Mouse (Mus musculus): ENCODE data around the gene Nupl1. TPM values are rescaled to one million over a fixed set of nuclear protein-coding genes. Genes with fewer than 3 reads are reported as not detected.

Gene Nupl1
- polyA plus RNA-seq, 1 experiment from 2014 or later, result not detected

- 86% methylated on average over 2 of the region's 2 CpGs for WGBS
- peaks cover 6% of the 10 kb centered on the region for H3K36me3 ChIP-seq
These were observed 69.9 kb downstream of the Nupl1 start for GRCm38 (mm10) chr14:60181306-60181705.

GRCm38 (mm10) chr14:60178571-60178955, 72.7 kb downstream of the Nupl1 start:
- ATAC-seq (ENCODE audit: extremely low read depth, insufficient number of reproducible peaks, low FRiP score, low TSS enrichment), result no peak
- WGBS, result 8% methylated on average over 2 of the region's 2 CpGs
- Histone ChIP-seq H3K9ac (peak overlapping the region; percentile 93), H3K27me3 (replicated peaks) (peaks cover 26% of the 10 kb centered on the region), H3K4me1 (peaks cover 49% of the 10 kb centered on the region), H3K4me3 (peak overlapping the region; percentile 85), H3K4me2 (peak overlapping the region; percentile 90), H3K36me3 (peaks cover 6% of the 10 kb centered on the region), H3K9me3 (no peaks in the 10 kb centered on the region), H3K27ac (replicated peaks) (no peak overlapping the region; the same call in 1 of the 2 replicates)

More at GRCm38 (mm10) chr14:60181306-60181705, 69.9 kb downstream of the Nupl1 start:
- ATAC-seq (ENCODE audit: extremely low read depth, insufficient number of reproducible peaks, low FRiP score, low TSS enrichment), result no peak
- H3K27me3 ChIP-seq (replicated peaks), result peaks cover 7% of the 10 kb centered on the region; the same call in 1 of the 2 replicates
- no peak overlapping the region for H3K4me2 ChIP-seq
- peaks cover 38% of the 10 kb centered on the region for H3K4me1 ChIP-seq
- H3K9ac ChIP-seq, result no peak overlapping the region
- H3K4me3 ChIP-seq, result no peak overlapping the region
- no peak overlapping the region for H3K27ac ChIP-seq (replicated peaks)
- no peaks in the 10 kb centered on the region for H3K9me3 ChIP-seq

- WGBS, result 13% methylated on average over 37 of the region's 37 CpGs
- H3K9me3 ChIP-seq, result no peaks in the 10 kb centered on the region
- H3K9ac ChIP-seq, result peak overlapping the region; percentile 93
- ATAC-seq (ENCODE audit: extremely low read depth, insufficient number of reproducible peaks, low FRiP score, low TSS enrichment), result no peak
- H3K4me3 ChIP-seq, result peak overlapping the region; percentile 85
- peaks cover 26% of the 10 kb centered on the region for H3K27me3 ChIP-seq (replicated peaks)
- peaks cover 6% of the 10 kb centered on the region for H3K36me3 ChIP-seq
- H3K27ac ChIP-seq (replicated peaks), result peak overlapping the region; percentile 83
- H3K4me2 ChIP-seq, result peak overlapping the region; percentile 90
- H3K4me1 ChIP-seq, result peaks cover 50% of the 10 kb centered on the region
These were observed 73.3 kb downstream of the Nupl1 start for GRCm38 (mm10) chr14:60177614-60178570.

- Histone ChIP-seq H3K27me3 (replicated peaks) (peaks cover 26% of the 10 kb centered on the region), H3K4me3 (peak overlapping the region; percentile 85), H3K4me1 (peaks cover 58% of the 10 kb centered on the region), H3K9me3 (no peaks in the 10 kb centered on the region), H3K9ac (peak overlapping the region; percentile 93), H3K27ac (replicated peaks) (peak overlapping the region; percentile 83), H3K36me3 (peaks cover 6% of the 10 kb centered on the region), H3K4me2 (peak overlapping the region; percentile 90)
- ATAC-seq (ENCODE audit: extremely low read depth, insufficient number of reproducible peaks, low FRiP score, low TSS enrichment), result peak; percentile 47; the same call in 1 of the 2 replicates
- under 1% methylated on average over 83 of the region's 84 CpGs for WGBS
These were observed 74.2 kb downstream of the Nupl1 start for GRCm38 (mm10) chr14:60176891-60177613.

DNA sequence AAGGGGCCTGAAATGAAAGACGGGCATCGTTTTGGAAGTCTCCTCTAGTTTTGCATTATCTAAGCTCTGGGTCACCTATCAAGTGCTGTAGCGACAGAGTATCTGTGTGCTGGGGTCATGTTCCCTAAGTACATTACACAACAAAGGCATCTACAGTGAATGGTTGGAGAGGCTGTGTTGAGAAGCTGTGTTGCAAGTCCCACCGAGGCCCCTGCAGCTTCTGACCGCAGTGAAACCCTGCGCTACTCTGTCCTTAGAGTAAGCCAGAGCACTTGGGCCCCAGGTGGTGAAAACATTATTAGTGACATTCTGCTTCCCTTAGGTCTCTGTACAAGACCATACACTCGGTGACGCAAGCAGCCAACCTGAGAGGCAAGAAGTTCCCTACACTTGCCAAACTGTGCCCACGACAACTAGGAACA, 74.8 kb downstream of the Nupl1 start:
- Histone ChIP-seq H3K36me3 (peaks cover 6% of the 10 kb centered on the region), H3K27ac (replicated peaks) (peak overlapping the region; percentile 83), H3K4me1 (peaks cover 64% of the 10 kb centered on the region), H3K9me3 (no peaks in the 10 kb centered on the region), H3K9ac (peak overlapping the region; percentile 93), H3K27me3 (replicated peaks) (peaks cover 26% of the 10 kb centered on the region), H3K4me2 (peak overlapping the region; percentile 90), H3K4me3 (peak overlapping the region; percentile 85)
- WGBS, result 26% methylated on average over 9 of the region's 9 CpGs
- ATAC-seq (ENCODE audit: extremely low read depth, insufficient number of reproducible peaks, low FRiP score, low TSS enrichment), result no peak

DNA sequence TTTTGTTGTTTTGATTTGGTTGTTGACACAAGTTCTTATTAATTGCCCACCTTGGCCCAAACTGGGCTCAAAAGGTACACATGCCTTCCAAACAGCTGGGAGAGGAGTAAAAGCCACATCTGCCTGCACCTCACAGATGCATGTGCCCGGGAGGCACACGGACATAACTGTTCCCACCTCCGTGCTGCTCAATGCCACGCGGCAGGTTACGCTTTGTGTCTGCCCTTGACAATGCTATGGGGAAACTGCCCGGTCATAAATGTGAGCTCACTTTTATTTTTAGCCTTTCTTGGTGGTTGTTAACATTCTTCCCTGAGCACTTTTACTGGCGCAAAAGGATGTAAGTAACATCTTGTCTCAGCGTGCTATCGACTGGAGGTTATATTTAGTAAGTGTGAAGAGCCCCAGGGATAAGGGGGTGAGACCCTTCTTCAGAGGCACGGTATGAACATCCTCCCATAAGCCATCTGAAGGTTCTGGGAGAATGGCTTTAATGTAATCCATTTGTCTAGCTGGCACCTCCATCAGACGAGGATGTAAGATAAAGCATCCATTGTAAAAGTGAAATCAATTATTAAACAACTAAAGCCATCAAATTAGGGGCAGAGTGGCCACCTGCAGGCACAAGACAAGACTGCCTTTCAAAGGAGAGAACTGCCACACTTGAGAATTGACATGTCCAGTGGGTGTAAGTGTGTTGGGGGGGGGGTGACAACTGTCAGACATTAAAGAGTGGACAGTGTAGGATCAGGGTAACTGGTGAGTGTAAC, 78.8 kb downstream of the Nupl1 start:
- Histone ChIP-seq H3K27me3 (replicated peaks) (peaks cover 26% of the 10 kb centered on the region), H3K4me2 (peak overlapping the region; percentile 40), H3K36me3 (no peaks in the 10 kb centered on the region), H3K4me3 (no peak overlapping the region), H3K9ac (peak overlapping the region; percentile 67), H3K4me1 (peaks cover 47% of the 10 kb centered on the region), H3K9me3 (no peaks in the 10 kb centered on the region), H3K27ac (replicated peaks) (peak overlapping the region; percentile 89)
- WGBS, result 24% methylated on average over 12 of the region's 12 CpGs
- no peak; the same call in 1 of the 2 replicates for ATAC-seq (ENCODE audit: extremely low read depth, insufficient number of reproducible peaks, low FRiP score, low TSS enrichment)

- Histone ChIP-seq H3K9me3 (no peaks in the 10 kb centered on the region), H3K36me3 (no peaks in the 10 kb centered on the region), H3K9ac (no peak overlapping the region), H3K27me3 (replicated peaks) (peaks cover 16% of the 10 kb centered on the region), H3K27ac (replicated peaks) (peak overlapping the region; percentile 89; the same call in 1 of the 2 replicates), H3K4me1 (peaks cover 38% of the 10 kb centered on the region), H3K4me3 (no peak overlapping the region), H3K4me2 (no peak overlapping the region)
- 77% methylated on average over 16 of the region's 16 CpGs for WGBS
- no peak for ATAC-seq (ENCODE audit: extremely low read depth, insufficient number of reproducible peaks, low FRiP score, low TSS enrichment)
These were observed 80.2 kb downstream of the Nupl1 start for GRCm38 (mm10) chr14:60170845-60171610.

- no peaks in the 10 kb centered on the region for H3K4me1 ChIP-seq
- no peak for ATAC-seq (ENCODE audit: extremely low read depth, insufficient number of reproducible peaks, low FRiP score, low TSS enrichment)
- no peak overlapping the region for H3K4me2 ChIP-seq
- H3K27ac ChIP-seq (replicated peaks), result no peak overlapping the region
- no peaks in the 10 kb centered on the region for H3K9me3 ChIP-seq
- WGBS, result 74% methylated on average over 3 of the region's 3 CpGs
- no peak overlapping the region for H3K9ac ChIP-seq
- no peaks in the 10 kb centered on the region for H3K27me3 ChIP-seq (replicated peaks)
- no peaks in the 10 kb centered on the region for H3K36me3 ChIP-seq
- H3K4me3 ChIP-seq, result no peak overlapping the region
These were observed 87.9 kb downstream of the Nupl1 start for GRCm38 (mm10) chr14:60163367-60163766.

GRCm38 (mm10) chr14:60152373-60152772, 98.9 kb downstream of the Nupl1 start:
- Histone ChIP-seq H3K4me1 (no peaks in the 10 kb centered on the region), H3K4me3 (no peak overlapping the region), H3K9me3 (no peaks in the 10 kb centered on the region), H3K4me2 (no peak overlapping the region), H3K27ac (replicated peaks) (no peak overlapping the region), H3K27me3 (replicated peaks) (no peaks in the 10 kb centered on the region), H3K9ac (no peak overlapping the region), H3K36me3 (no peaks in the 10 kb centered on the region)
- ATAC-seq (ENCODE audit: extremely low read depth, insufficient number of reproducible peaks, low FRiP score, low TSS enrichment), result no peak
- WGBS, result 76% methylated on average over 11 of the region's 11 CpGs

- Histone ChIP-seq H3K36me3 (no peaks in the 10 kb centered on the region), H3K4me1 (peaks cover 10% of the 10 kb centered on the region), H3K27ac (replicated peaks) (no peak overlapping the region), H3K4me2 (no peak overlapping the region), H3K27me3 (replicated peaks) (no peaks in the 10 kb centered on the region), H3K9me3 (no peaks in the 10 kb centered on the region), H3K4me3 (no peak overlapping the region), H3K9ac (no peak overlapping the region)
- ATAC-seq (ENCODE audit: extremely low read depth, insufficient number of reproducible peaks, low FRiP score, low TSS enrichment), result no peak
- 39% methylated on average over 3 of the region's 3 CpGs for WGBS
These were observed 102.3 kb downstream of the Nupl1 start for GRCm38 (mm10) chr14:60148893-60149292.
